Mouse (Mus musculus) lung, embryonic 14.5 days (tissue): ENCODE data around the gene Cdkl2. TPM values are rescaled to one million over a fixed set of nuclear protein-coding genes. Genes with fewer than 3 reads are reported as not detected.

Experiments used
- ATAC-seq: fragments of 200-750 bp; cut with Nextera tagmentation; 2 replicates; pipeline ENCODE4 v1.8.0; 2017; ENCODE audit warnings: mild to moderate bottlenecking, moderate TSS enrichment, moderate library complexity; ENCODE audit not compliant: insufficient read depth
- DNase-seq: peaks from one replicate; pipeline ENCODE4 v3.0.0-alpha.2; 2015
- H3K27ac ChIP-seq: fragments of 300-500 bp; sonication (generic); 2 replicates; pipeline ENCODE4 v1.5.1; 2014; ENCODE audit warnings: low read depth, mild to moderate bottlenecking, moderate library complexity
- H3K27me3 ChIP-seq: fragments of 300-500 bp; sonication (generic); 2 replicates; pipeline ENCODE4 v1.6.1; 2014; ENCODE audit warnings: low read length, control low read depth; ENCODE audit not compliant: insufficient read depth
- H3K36me3 ChIP-seq: fragments of 300-500 bp; sonication (generic); 2 replicates; pipeline ENCODE4 v1.6.1; 2014; ENCODE audit warnings: control low read depth; ENCODE audit not compliant: insufficient read depth
- H3K4me1 ChIP-seq: fragments of 300-500 bp; sonication (generic); 2 replicates; pipeline ENCODE4 v1.6.1; 2014; ENCODE audit warnings: antibody characterized with exemption, control low read depth; ENCODE audit not compliant: insufficient read depth
- H3K4me2 ChIP-seq: fragments of 300-500 bp; sonication (generic); 2 replicates; pipeline ENCODE4 v1.6.1; 2014; ENCODE audit warnings: mild to moderate bottlenecking
- H3K4me3 ChIP-seq: fragments of 300-500 bp; sonication (generic); 2 replicates; pipeline ENCODE4 v1.5.1; 2014; ENCODE audit warnings: low read depth, low read length
- H3K9ac ChIP-seq: fragments of 300-500 bp; sonication (generic); 2 replicates; pipeline ENCODE4 v1.6.1; 2014
- H3K9me3 ChIP-seq: fragments of 300-500 bp; sonication (generic); 2 replicates; pipeline ENCODE4 v1.6.1; 2016; ENCODE audit warnings: low read depth, low read length, control low read depth
- CTCF ChIP-seq: IDR thresholded peaks from 2 replicates; pipeline ENCODE4 v1.5.1; 2016; ENCODE audit warnings: antibody characterized with exemption, low read depth
- WGBS: fragments of 180-500 bp; shearing (Covaris S2); extraction: QIAGEN DNeasy Blood & Tissue Kit; methylation state at CpG from one replicate; pipeline ENCODE4 v1.1.7; 2014; 5-methylcytosine and 5-hydroxymethylcytosine counted together
- polyA plus RNA-seq: library from polyadenylated mRNA; unstranded; fragments of >200 nt; fragmentation: Nextera tagmentation; extraction: Ambion mirVana; gene quantifications from 2 replicates; pipeline ENCODE4 v1.2.1, GENCODE M21; 2014

Gene Cdkl2
- polyA plus RNA-seq, 1 experiment from 2014 or later: 1.5 TPM

- Histone ChIP-seq H3K4me3 (peak overlapping the region; percentile 70), H3K27ac (no peak overlapping the region), H3K36me3 (no peaks in the 10 kb centered on the region), H3K9me3 (no peaks in the 10 kb centered on the region), H3K9ac (peak overlapping the region; percentile 61), H3K4me1 (no peaks in the 10 kb centered on the region), H3K27me3 (peaks cover 5% of the 10 kb centered on the region; the same call in 1 of the 2 replicates), H3K4me2 (peak overlapping the region; percentile 95)
- DNase-seq (peak; percentile 90), ATAC-seq (peak; percentile 99)
- TF ChIP-seq CTCF: no peak
- under 1% methylated on average over 68 of the region's 68 CpGs for WGBS
Measured at GRCm38 (mm10) chr5:92042377-92043348, 1.0 kb downstream of the Cdkl2 start.

GRCm38 (mm10) chr5:92019960-92020359, 23.7 kb downstream of the Cdkl2 start:
- DNase-seq (no peak), ATAC-seq (no peak)
- Histone ChIP-seq H3K4me1 (no peaks in the 10 kb centered on the region), H3K27me3 (no peaks in the 10 kb centered on the region), H3K4me3 (no peak overlapping the region), H3K9me3 (no peaks in the 10 kb centered on the region), H3K9ac (no peak overlapping the region), H3K4me2 (no peak overlapping the region), H3K36me3 (no peaks in the 10 kb centered on the region), H3K27ac (no peak overlapping the region)
- 55% methylated on average over 2 of the region's 2 CpGs for WGBS
- TF ChIP-seq CTCF: no peak

- WGBS: 50% methylated on average over 7 of the region's 7 CpGs
- DNase-seq (no peak), ATAC-seq (no peak)
- no peaks in the 10 kb centered on the region for H3K36me3 ChIP-seq
- H3K27ac ChIP-seq: no peak overlapping the region
- no peaks in the 10 kb centered on the region for H3K4me1 ChIP-seq
- no peak overlapping the region for H3K9ac ChIP-seq
- H3K4me3 ChIP-seq: no peak overlapping the region
- H3K27me3 ChIP-seq: no peaks in the 10 kb centered on the region
- no peak overlapping the region for H3K4me2 ChIP-seq
- no peak for TF ChIP-seq CTCF
- H3K9me3 ChIP-seq: no peaks in the 10 kb centered on the region
Measured at GRCm38 (mm10) chr5:92011756-92012155, 31.9 kb downstream of the Cdkl2 start.

DNA sequence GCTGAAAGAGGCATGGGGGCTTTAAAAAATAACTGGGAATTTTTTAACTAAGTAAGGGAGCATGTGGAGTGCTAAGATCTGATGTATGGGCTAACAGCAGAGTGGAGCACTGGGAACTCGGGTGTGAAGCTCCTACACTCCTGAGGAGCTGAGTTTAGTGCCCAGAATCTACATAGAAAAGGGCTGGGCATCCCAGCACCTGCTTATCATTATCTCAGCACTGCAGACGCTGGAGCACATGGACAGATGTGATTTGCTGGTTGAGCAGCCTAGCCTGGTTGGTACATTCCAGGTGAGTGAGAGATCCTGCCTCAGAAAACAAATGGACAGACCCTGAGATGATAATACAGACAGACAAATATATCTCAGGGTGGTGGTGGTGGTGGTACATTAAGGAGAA, 33.9 kb downstream of the Cdkl2 start:
- DNase-seq (no peak), ATAC-seq (no peak)
- no peak overlapping the region for H3K4me3 ChIP-seq
- no peaks in the 10 kb centered on the region for H3K27me3 ChIP-seq
- H3K9ac ChIP-seq: no peak overlapping the region
- no peak overlapping the region for H3K4me2 ChIP-seq
- 37% methylated on average over 2 of the region's 2 CpGs for WGBS
- no peaks in the 10 kb centered on the region for H3K36me3 ChIP-seq
- no peak overlapping the region for H3K27ac ChIP-seq
- no peaks in the 10 kb centered on the region for H3K9me3 ChIP-seq
- no peaks in the 10 kb centered on the region for H3K4me1 ChIP-seq
- no peak for TF ChIP-seq CTCF

DNA sequence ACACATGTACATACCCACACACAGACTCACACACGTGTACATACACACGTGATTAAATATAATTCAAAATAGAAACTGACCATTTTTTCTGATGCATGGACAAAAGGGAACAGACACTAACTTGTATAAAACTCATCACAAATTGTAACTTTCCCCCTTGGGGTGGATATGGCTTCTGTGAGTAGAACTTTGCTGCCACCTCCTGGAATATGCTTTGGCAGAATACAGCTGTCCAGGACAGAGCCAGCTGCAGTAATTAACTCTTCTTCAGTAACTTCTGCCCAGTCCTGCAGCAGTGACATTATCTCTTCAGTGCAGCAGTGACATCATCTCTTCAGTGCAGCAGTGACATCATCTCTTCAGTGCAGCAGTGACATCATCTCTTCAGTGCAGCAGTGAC, 40.7 kb downstream of the Cdkl2 start:
- peak; percentile 67 for TF ChIP-seq CTCF
- H3K27me3 ChIP-seq: no peaks in the 10 kb centered on the region
- H3K4me1 ChIP-seq: no peaks in the 10 kb centered on the region
- H3K27ac ChIP-seq: no peak overlapping the region
- DNase-seq: peak; percentile 79
- WGBS: 64% methylated on average over 2 of the region's 2 CpGs
- H3K36me3 ChIP-seq: no peaks in the 10 kb centered on the region
- 0 out of 2 replicates have a peak, but pooled peaks cover 4% of the 10 kb centered on the region for H3K9me3 ChIP-seq
- no peak overlapping the region for H3K4me3 ChIP-seq
- peak; percentile 75; the same call in 1 of the 2 replicates for ATAC-seq
- H3K9ac ChIP-seq: no peak overlapping the region
- no peak overlapping the region for H3K4me2 ChIP-seq

GRCm38 (mm10) chr5:92000770-92001169, 42.9 kb downstream of the Cdkl2 start:
- 0 out of 2 replicates have a peak, but pooled peaks cover 4% of the 10 kb centered on the region for H3K9me3 ChIP-seq
- no peak overlapping the region for H3K9ac ChIP-seq
- no peaks in the 10 kb centered on the region for H3K36me3 ChIP-seq
- H3K27me3 ChIP-seq: no peaks in the 10 kb centered on the region
- no peak for TF ChIP-seq CTCF
- no peaks in the 10 kb centered on the region for H3K4me1 ChIP-seq
- H3K27ac ChIP-seq: no peak overlapping the region
- 44% methylated on average over 2 of the region's 2 CpGs for WGBS
- peak; percentile 74 for ATAC-seq
- no peak overlapping the region for H3K4me2 ChIP-seq
- DNase-seq: peak; percentile 24
- no peak overlapping the region for H3K4me3 ChIP-seq

GRCm38 (mm10) chr5:91994546-91994945, 49.1 kb downstream of the Cdkl2 start:
- 68% methylated on average over 13 of the region's 13 CpGs for WGBS

More at GRCm38 (mm10) chr5:91994546-91994945, 49.1 kb downstream of the Cdkl2 start:
- no peak for TF ChIP-seq CTCF
- Histone ChIP-seq H3K27ac (no peak overlapping the region), H3K9me3 (0 out of 2 replicates have a peak, but pooled peaks cover 4% of the 10 kb centered on the region), H3K4me3 (no peak overlapping the region), H3K4me1 (no peaks in the 10 kb centered on the region), H3K4me2 (no peak overlapping the region), H3K36me3 (no peaks in the 10 kb centered on the region), H3K27me3 (no peaks in the 10 kb centered on the region), H3K9ac (no peak overlapping the region)
- DNase-seq (no peak), ATAC-seq (no peak)
